12 mouse cellular contexts compared by ENCODE assay signal in the genomic region with DNA sequence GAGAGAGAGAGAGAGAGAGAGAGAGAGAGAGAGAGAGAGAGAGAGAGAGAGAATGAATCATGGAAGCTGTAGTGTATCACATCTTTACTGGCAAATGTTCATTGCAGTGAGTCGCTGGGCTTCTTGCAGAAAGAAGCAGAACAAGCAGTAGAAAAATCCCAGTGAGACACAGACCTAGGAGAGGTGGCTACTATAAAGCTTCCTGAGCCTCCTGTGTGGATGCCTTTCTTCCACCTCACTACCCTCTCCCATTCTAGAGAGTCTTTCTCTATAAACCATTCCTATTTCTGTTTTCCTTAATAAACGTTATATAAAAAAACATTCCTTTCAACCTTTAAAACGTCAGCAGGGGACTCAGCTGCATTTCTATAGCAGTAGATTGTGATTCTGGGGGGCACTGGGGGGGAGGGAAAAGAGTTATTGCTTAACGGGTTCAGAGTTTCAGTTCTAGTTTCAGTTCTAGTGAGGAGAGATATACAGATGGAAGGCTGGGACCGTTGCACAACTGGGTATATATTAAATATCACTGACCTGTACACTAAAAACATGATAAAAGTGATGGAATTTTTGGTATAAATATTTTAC. TPM values are rescaled to one million over a fixed set of nuclear protein-coding genes. Genes with fewer than 3 reads are reported as not detected.
DNase-seq lines count a peak whose midpoint lies in the region; ATAC-seq lines count a peak whose summit lies in the region.
"Had no signal": no experiment of that assay in that cellular context is flagged by ENCODE, and none has a peak within 500 bp of the region (broad histone marks: within the 10 kb centered on the region; RNA-seq: fewer than 3 reads in every experiment).

No protein-coding gene starts in this region.

- H3K4me3 ChIP-seq in forebrain, embryonic 10.5 days = no peak overlapping the region
- H3K4me3 ChIP-seq in forebrain, embryonic 16.5 days (replicated peaks; ENCODE audit: low read length) = no peak overlapping the region
- no peak overlapping the region for H3K4me3 ChIP-seq in neural tube, embryonic 11.5 days (ENCODE audit: low read depth, low read length)
- H3K4me3 ChIP-seq in forebrain, embryonic 15.5 days = no peak overlapping the region
- H3K4me3 ChIP-seq in embryonic facial prominence, embryonic 10.5 days = no peak overlapping the region
- H3K4me3 ChIP-seq: limb, embryonic 15.5 days; lung, embryonic 15.5 days had no signal

- no peaks in the 10 kb centered on the region for H3K36me3 ChIP-seq in forebrain, embryonic 10.5 days (replicated peaks)
- no peaks in the 10 kb centered on the region for H3K36me3 ChIP-seq in forebrain, embryonic 16.5 days (ENCODE audit: control insufficient read depth, insufficient read depth)
- no peaks in the 10 kb centered on the region for H3K36me3 ChIP-seq in neural tube, embryonic 11.5 days (ENCODE audit: control insufficient read depth, insufficient read depth, low read length)
- no peaks in the 10 kb centered on the region for H3K36me3 ChIP-seq in forebrain, embryonic 15.5 days
- H3K36me3 ChIP-seq in splenic B cell, adult 2 months (ENCODE audit: control insufficient read depth, insufficient read depth, low read length, poor library complexity, severe bottlenecking) = no peaks in the 10 kb centered on the region
- H3K36me3 ChIP-seq in embryonic facial prominence, embryonic 10.5 days (replicated peaks) = no peaks in the 10 kb centered on the region
- H3K36me3 ChIP-seq: limb, embryonic 15.5 days; lung, embryonic 15.5 days had no signal

- peaks cover 18% of the 10 kb centered on the region for H3K4me1 ChIP-seq in forebrain, embryonic 10.5 days
- H3K4me1 ChIP-seq in forebrain, embryonic 16.5 days (replicated peaks; ENCODE audit: control insufficient read depth, insufficient read depth, low read length) = peaks cover 11% of the 10 kb centered on the region; the same call in 1 of the 2 replicates
- no peaks in the 10 kb centered on the region; the same call in 1 of the 2 replicates for H3K4me1 ChIP-seq in neural tube, embryonic 11.5 days (ENCODE audit: control insufficient read depth, insufficient read depth, low read length)
- peaks cover 12% of the 10 kb centered on the region for H3K4me1 ChIP-seq in forebrain, embryonic 15.5 days
- peaks cover 8% of the 10 kb centered on the region for H3K4me1 ChIP-seq in embryonic facial prominence, embryonic 10.5 days
- H3K4me1 ChIP-seq: limb, embryonic 15.5 days; lung, embryonic 15.5 days had no signal

- H3K27me3 ChIP-seq in forebrain, embryonic 10.5 days (ENCODE audit: poor library complexity, severe bottlenecking) = no peaks in the 10 kb centered on the region
- H3K27me3 ChIP-seq in forebrain, embryonic 16.5 days (replicated peaks; ENCODE audit: control insufficient read depth, insufficient read depth, low read length) = no peaks in the 10 kb centered on the region
- no peaks in the 10 kb centered on the region for H3K27me3 ChIP-seq in neural tube, embryonic 11.5 days (ENCODE audit: control insufficient read depth, insufficient read depth, low read length)
- no peaks in the 10 kb centered on the region for H3K27me3 ChIP-seq in forebrain, embryonic 15.5 days
- no peaks in the 10 kb centered on the region for H3K27me3 ChIP-seq in splenic B cell, adult 2 months (ENCODE audit: control insufficient read depth, insufficient read depth, low read length, poor library complexity, severe bottlenecking)
- no peaks in the 10 kb centered on the region for H3K27me3 ChIP-seq in embryonic facial prominence, embryonic 10.5 days (replicated peaks; ENCODE audit: low read depth, poor library complexity, severe bottlenecking)
- H3K27me3 ChIP-seq: limb, embryonic 15.5 days; lung, embryonic 15.5 days had no signal

- H3K9ac ChIP-seq in forebrain, embryonic 16.5 days (replicated peaks; ENCODE audit: low read depth, low read length) = no peak overlapping the region
- H3K9ac ChIP-seq in neural tube, embryonic 11.5 days (ENCODE audit: low read length) = no peak overlapping the region
- H3K9ac ChIP-seq in forebrain, embryonic 15.5 days (replicated peaks) = no peak overlapping the region
- H3K9ac ChIP-seq: limb, embryonic 15.5 days; lung, embryonic 15.5 days had no signal

- H3K4me2 ChIP-seq in forebrain, embryonic 16.5 days (ENCODE audit: low read length) = no peak overlapping the region
- H3K4me2 ChIP-seq in neural tube, embryonic 11.5 days (ENCODE audit: low read depth) = no peak overlapping the region
- H3K4me2 ChIP-seq in forebrain, embryonic 15.5 days (replicated peaks) = no peak overlapping the region
- H3K4me2 ChIP-seq: limb, embryonic 15.5 days; lung, embryonic 15.5 days had no signal

- WGBS in forebrain, embryonic 10.5 days = 52% methylated on average over 5 of the region's 5 CpGs
- WGBS in forebrain, embryonic 16.5 days = 31% methylated on average over 5 of the region's 5 CpGs
- 52% methylated on average over 5 of the region's 5 CpGs for WGBS in neural tube, embryonic 11.5 days
- 28% methylated on average over 5 of the region's 5 CpGs for WGBS in forebrain, embryonic 15.5 days
- 51% methylated on average over 5 of the region's 5 CpGs for WGBS in embryonic facial prominence, embryonic 10.5 days

- DNase-seq in forebrain, embryonic 10.5 days (ENCODE audit: extremely low spot score, low spot score) = peak; percentile 8
- DNase-seq in neural tube, embryonic 11.5 days (ENCODE audit: low spot score) = no peak
- DNase-seq in neural tube, embryonic 10.5 days (ENCODE audit: extremely low spot score, low spot score) = no peak
- peak; percentile 73 for DNase-seq in splenic B cell, adult 2 months (ENCODE audit: low read depth, low spot score)
- no peak for DNase-seq in embryonic facial prominence, embryonic 10.5 days (ENCODE audit: low spot score)
- no peak for DNase-seq in frontal cortex, adult 2 months (ENCODE audit: extremely low spot score in 1 of 2, low spot score in 1 of 2)
- DNase-seq: cerebellum, postnatal 25 days had no signal

- peak overlapping the region; percentile 62; the same call in 1 of the 2 replicates for H3K27ac ChIP-seq in forebrain, embryonic 10.5 days
- H3K27ac ChIP-seq in forebrain, embryonic 16.5 days (ENCODE audit: low read length) = no peak overlapping the region
- no peak overlapping the region for H3K27ac ChIP-seq in neural tube, embryonic 11.5 days (ENCODE audit: low read depth, low read length)
- 0 out of 2 replicates have a peak overlapping the region, but pooled peaks have one; percentile 4 for H3K27ac ChIP-seq in forebrain, embryonic 15.5 days (replicated peaks)
- H3K27ac ChIP-seq in embryonic facial prominence, embryonic 10.5 days (replicated peaks) = no peak overlapping the region
- H3K27ac ChIP-seq: limb, embryonic 15.5 days; lung, embryonic 15.5 days had no signal

- ATAC-seq in forebrain, embryonic 16.5 days = no peak
- ATAC-seq in neural tube, embryonic 11.5 days (ENCODE audit: insufficient read depth, low FRiP score, low TSS enrichment) = peak; percentile 28; the same call in 1 of the 2 replicates
- ATAC-seq in forebrain, embryonic 15.5 days (replicated peaks) = 0 out of 2 replicates have a peak, but pooled peaks have one; percentile 20
- ATAC-seq: Patski had no signal

- no peaks in the 10 kb centered on the region for H3K9me3 ChIP-seq in forebrain, embryonic 10.5 days
- no peaks in the 10 kb centered on the region for H3K9me3 ChIP-seq in forebrain, embryonic 16.5 days (ENCODE audit: control insufficient read depth, low read length)
- H3K9me3 ChIP-seq in neural tube, embryonic 11.5 days (ENCODE audit: control insufficient read depth, low read length) = no peaks in the 10 kb centered on the region
- H3K9me3 ChIP-seq in forebrain, embryonic 15.5 days = no peaks in the 10 kb centered on the region
- H3K9me3 ChIP-seq in embryonic facial prominence, embryonic 10.5 days = no peaks in the 10 kb centered on the region
- H3K9me3 ChIP-seq: limb, embryonic 15.5 days; lung, embryonic 15.5 days had no signal

RNA-seq across cellular contexts. Expression of a gene that starts 28.6 kb away (rescaled TPM):
- polyA plus RNA-seq in forebrain, embryonic 10.5 days (2016; fragmentation: Nextera tagmentation; extraction: Ambion mirVana) = 9.2 and 9.8 TPM in 2 replicates
- 31.2 and 33.3 TPM in 2 replicates for polyA plus RNA-seq in forebrain, embryonic 16.5 days (2015; fragmentation: Nextera tagmentation; extraction: Ambion mirVana)
- polyA plus RNA-seq in neural tube, embryonic 11.5 days (2014; fragmentation: Nextera tagmentation; extraction: Ambion mirVana) = 10.8 and 12.5 TPM in 2 replicates
- polyA plus RNA-seq in forebrain, embryonic 15.5 days (2015; fragmentation: Nextera tagmentation; extraction: Ambion mirVana) = 28.1 and 30.4 TPM in 2 replicates
- polyA plus RNA-seq in embryonic facial prominence, embryonic 10.5 days (2016; fragmentation: Nextera tagmentation; extraction: Ambion mirVana) = 5.8 and 6.2 TPM in 2 replicates
- 11.2 and 11.5 TPM in 2 replicates for polyA plus RNA-seq in frontal cortex, adult 2 months (2012; rRNA removed)

Comparison
In these comparisons a context has a peak if more than half of its experiments do, and no peak if none do; other contexts are left out.
1. H3K27ac ChIP-seq: peak in forebrain, embryonic 10.5 days (single experiment) and forebrain, embryonic 15.5 days (single experiment); none in forebrain, embryonic 16.5 days (single experiment), neural tube, embryonic 11.5 days (single experiment) and embryonic facial prominence, embryonic 10.5 days (single experiment).
2. DNase-seq: peak in forebrain, embryonic 10.5 days (single experiment) and splenic B cell, adult 2 months (single experiment); none in neural tube, embryonic 11.5 days (single experiment), neural tube, embryonic 10.5 days (single experiment), embryonic facial prominence, embryonic 10.5 days (single experiment) and frontal cortex, adult 2 months (0 of 2).